Mouse (Mus musculus) cerebellum, postnatal 4 days (tissue): ENCODE results near the gene Csf2rb2.
A peak's percentile ranks its signal among the peaks of the same experiment; 100 is the strongest.
"Not testable (repeated sequence)": the region's sequence is repeated elsewhere in the genome, so short reads cannot be mapped to it uniquely, and the experiment has no call there.

Experiments
- DNase-seq, 2 experiments: peaks; one replicate each; pipeline ENCODE4 v3.0.0; 2022; ENCODE audit warnings: low spot score in 2 of 2, mixed read lengths in 1 of 2

Csf2rb2 gene

DNA sequence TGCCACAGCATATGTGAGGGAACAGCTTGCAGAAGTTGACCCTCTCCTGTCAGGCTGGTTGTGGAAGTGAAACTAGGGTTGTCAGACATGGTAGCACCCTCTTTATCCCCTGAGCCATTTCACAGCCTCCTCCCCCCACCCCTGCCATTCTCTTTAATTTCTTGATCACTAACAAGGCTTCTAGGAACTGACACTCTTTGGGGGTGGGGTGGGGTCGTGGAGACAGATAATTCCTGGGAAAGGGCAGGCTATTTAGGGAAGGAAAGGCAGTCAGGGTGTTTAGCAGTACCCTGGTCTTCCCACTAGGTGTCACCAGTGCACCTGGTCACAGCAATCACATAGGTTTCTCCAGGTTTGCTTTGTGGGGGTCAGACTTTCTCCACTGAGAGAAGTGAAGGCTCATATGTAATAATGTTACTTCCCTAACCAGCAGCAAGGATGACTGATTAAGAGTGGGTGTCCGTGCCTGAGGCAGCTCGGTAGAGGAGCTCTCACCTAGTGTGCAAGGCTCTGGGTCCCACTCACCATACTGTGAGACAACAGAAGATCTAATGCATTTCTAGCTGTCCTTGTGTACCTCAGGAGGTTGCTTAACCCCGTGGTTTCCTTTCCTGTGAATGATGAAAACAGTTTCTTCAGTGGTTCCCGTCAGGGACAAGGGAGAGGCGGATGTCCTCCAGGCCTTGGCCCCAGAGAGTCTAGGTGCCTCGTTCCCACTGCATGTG lies 48.0 kb downstream of the Csf2rb2 start:
- DNase-seq: peak in 1 of 2 experiments; percentile 72

DNA sequence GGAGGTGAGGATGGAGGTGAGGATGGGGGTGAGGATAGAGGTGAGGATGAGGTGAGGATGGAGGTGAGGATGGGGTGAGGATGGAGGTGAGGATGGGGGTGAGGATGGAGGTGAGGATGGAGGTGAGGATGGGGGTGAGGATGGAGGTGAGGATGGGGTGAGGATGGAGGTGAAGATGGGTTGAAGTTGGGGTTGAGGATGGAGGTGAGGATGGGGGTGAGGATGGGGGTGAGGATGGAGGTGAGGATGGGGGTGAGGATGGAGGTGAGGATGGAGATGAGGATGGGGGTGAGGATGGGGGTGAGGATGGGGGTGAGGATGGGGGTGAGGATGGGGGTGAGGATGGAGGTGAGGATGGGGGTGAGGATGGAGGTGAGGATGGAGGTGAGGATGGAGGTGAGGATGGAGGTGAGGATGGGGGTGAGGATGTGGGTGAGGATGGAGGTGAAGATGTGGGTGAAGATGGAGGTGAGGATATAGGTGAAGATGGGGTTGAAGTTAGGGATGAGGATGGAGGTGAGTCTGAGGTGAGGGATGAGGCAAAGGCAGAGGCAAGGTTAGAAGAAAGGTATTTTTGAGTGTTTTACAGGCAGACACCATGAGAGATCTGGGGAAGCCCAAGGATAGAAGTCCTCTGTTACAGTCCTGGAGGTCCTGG lies 48.8 kb downstream of the Csf2rb2 start:
- DNase-seq: not testable (repeated sequence)

DNA sequence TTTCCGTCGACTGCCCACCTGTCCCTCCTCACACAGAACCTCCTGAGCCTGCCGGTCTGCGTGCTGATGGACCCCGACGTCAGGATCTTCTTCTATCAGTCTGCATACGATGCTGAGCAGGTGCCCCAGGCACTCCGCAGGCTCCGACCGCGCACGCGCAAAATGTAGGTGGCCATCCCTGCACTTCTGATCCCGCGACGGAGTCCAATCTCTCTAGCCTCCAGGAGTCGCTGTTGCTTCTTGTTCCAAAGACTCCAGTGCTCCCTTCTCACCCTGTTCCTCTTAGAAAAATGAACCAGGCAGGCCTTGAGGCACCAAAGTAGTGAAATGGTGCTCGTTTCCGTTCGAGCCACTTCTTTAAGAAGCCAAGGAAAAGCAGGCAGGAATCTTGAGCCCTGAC lies 50.8 kb downstream of the Csf2rb2 start:
- DNase-seq: peak; percentile 54 to 76

DNA sequence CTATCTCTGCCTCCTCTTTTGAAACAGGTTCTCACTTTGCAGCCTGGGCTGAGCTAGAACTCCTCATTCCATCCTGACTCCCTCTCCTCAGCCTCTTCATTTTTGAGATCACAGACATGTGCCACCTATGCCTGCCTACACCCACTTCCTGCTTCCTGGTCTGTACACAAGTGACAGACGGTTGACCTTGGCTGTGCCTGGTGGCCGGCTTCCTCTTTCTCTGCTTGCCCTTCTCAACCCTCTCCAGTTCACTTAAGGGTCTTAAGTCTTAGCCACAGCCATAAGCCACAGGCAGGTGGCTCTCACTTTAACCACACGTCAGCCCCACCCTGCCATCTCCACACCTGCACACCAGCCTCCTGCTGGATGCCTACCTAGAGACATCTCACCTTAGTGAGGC lies 57.1 kb downstream of the Csf2rb2 start:
- no peak for DNase-seq

DNA sequence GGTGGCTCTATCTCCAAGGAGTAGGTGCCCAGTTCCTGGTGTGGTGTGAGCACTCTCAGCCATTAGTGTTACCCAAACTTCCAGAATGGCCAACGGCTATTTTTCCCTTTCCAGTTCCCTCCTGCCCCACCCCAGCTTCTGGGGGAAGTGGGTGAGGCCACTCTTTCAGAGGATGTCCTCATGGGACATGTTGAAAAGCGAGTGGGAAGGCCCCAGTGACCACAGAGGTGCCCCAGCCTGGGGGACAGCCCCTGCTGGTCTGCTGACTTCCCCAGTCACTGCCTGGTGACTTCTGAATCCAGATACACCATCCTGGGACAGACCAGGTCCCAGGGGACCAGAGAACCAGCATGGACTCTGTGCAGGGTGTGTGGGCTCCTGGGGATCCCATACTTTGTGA lies 57.9 kb downstream of the Csf2rb2 start:
- DNase-seq: no peak

DNA sequence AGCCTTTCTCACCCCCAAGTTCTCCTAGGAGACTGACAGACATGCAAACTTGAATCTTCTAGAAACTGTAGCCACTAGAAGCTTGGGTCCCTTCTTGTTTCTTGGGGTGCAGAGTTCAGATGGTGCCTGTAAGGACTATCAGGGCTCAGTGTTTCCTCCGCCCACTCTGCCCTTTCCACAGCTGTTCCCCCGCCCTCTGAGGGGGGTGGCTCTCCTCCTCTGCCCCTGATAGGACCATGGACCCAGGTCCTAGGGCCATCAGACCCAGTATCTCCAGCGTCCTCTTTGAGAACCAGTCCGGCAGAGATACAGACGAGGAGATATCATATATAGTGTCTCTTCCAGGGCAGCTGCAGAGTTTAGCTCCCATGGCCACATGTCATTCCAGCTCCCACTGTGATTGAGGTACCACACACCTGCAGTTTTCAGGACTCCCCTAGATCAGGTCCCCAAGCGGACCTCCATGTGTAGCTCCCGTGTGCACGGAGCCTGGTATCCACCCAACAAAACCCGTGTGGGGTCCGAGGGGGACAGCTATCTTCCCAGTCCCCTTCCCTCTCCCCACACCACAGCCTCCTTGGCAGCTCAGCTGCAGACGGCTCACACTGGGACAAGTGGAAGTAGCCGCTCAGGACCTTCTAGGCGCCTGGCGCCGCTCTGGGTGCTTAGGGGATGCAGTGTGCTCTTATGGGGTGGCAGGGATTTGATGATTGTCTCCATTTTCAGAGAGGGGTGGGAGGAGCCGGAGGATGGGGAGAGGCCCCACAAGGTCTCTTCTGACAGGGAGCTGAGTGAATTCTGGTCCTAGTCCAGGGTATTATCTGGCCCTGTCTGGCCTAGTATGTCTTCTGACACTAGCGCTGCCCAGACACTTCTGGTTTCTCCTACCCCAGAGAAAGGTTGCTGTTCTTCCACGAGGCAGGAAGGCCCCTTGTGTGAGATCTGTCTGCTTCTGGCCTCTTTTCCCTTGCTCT lies 59.1 kb downstream of the Csf2rb2 start:
- DNase-seq: no peak

DNA sequence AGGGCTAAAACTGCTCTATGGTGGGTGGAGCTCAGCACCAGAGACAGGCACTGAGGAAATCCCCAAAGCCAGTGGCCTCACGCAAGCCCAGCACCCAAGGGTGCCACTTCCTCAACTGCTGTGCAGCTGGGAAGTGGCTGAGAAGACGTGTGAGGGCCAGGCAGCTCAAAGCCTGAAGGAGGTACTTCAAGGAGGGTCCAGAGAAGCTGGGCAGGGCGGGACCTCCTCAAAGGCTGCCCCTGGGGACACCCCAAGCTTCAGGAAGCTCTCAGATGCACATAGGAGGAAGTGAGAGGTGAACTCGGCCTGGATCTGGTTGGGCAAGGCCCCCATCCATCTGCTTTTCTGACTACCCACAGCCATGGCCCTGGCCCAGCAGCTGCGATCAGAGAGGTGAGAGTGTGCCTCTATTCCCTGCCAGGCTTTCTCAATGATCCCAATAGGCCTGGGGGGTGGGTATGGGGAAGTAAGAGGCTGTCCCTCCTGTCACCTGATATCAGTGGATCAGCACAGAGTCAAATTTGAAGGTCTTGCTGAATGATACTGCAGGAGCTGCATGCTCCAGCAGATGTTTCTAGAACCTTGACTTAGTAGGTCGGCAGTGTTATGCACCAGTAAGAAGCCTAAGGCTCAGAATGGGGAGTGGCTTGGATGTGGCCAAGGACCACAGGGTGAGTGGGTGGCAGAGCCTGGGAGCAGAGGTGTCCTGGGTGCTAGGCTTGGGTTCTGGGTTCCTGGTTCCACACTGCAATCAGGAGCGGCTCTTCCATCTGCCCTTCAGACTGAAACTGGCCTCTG lies 60.6 kb downstream of the Csf2rb2 start, which contains the start of gene Ncf4:
Ncf4 (plus strand) TSS at position 107 of the 798 bp plus-strand sequence.
- no peak for DNase-seq

DNA sequence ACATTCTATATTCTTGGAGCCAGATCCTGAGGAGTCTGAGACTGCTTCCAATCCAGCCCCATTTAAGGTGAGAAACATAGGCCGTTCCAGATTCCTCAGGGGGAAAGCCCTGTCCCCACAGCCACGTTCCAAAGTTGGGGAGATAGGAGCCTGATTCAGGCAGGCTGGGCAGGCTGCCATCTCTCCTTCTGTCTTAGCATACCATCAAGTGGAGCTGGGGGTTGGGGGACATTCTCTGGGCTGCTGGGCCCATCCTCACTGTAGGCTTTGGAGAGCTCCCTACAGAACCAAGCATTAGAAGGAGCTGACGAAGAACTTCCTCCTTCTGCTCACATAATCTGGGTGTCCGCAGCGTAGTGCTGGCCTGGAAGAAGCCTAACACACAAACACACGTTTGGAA lies 61.7 kb downstream of the Csf2rb2 start:
- no peak for DNase-seq

DNA sequence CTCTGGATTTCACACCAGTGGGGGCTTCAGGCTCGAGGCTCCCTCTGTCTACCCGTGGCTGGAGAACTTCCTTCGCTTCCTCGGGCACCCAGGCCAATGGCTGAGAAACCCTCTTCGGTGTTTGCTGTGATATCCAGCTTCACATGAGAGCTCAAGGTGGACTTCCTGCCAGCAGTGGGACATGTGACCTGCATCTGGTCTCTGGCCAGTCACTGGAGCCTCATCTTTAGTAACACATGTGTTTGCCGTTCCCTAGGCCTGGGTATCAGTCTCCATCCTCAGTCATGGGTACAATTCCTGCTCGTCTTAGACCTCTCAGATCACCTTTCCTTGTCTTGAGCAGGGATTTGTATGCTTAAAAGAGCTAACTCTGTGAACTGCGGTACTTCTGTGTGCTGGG lies 62.5 kb downstream of the Csf2rb2 start:
- no peak for DNase-seq

DNA sequence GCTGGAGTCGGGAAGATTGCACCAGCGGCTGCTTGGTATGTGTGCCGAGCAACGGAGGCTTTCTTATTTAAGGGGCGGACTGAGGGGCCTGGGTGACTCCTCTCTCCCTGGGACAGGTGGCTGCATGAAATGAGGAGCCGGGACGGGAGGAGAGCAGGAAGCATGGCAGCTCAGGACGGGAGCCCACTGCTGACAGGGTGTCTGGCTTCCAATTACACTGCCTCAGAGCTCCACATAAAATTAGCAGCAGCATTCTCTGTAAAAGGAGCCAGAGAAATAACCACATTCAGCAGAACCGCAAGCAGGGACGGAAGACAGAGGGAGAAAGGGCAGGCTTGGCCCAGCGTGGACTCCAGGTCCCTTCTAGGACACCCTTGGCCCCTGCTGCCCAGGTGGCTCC lies 64.2 kb downstream of the Csf2rb2 start:
- DNase-seq: no peak

DNA sequence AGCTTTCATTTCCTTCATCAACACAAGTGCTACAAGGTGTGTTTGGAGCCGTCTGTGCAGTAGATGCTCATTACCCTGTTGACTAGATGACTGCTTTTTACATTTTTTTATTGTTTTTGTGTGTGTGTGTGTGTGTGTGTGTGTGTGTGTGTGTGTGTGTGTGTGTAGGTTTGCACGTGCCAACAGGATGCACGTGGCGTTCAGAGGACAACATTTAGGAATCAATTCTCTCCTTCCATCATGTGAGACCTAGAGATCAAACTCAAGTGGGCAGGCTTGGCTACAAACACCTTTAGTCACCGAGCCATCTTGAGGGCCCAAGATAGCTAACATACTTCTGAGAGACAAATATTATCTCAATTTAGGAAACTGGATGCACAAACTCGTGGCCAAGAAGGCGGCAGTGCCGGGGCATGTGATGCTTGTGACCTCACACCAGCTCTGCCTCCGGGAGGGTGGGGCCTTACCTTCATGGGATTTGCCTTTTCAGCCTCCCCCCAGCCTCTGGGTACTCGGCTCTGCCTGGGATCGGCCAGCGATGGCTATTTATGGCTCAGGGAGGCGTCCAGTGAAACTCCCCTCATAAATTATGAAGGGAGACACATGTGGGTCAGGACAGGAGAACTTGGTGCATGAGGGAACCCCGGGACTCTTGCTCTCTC lies 65.4 kb downstream of the Csf2rb2 start:
- no peak for DNase-seq

DNA sequence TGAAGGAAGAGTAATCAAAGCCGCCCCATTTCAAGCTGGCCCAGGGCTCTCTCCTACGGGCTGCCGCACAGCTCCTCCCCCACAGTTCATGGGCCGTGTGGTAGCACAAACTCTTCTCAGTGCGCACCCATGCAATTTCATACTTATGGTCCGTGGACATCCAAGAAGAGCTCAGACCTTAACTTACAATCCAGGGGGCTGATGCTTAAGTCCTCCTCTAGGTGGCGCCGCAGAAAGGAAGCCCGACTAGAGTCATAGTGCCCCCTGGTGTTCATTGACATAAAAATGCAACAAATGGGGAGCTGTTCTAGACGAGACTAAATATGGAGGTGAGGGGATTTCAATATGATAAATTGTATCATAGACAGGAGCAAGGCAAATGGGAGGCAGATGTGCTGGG lies 66.1 kb downstream of the Csf2rb2 start:
- peak; percentile 36 to 62 for DNase-seq

DNA sequence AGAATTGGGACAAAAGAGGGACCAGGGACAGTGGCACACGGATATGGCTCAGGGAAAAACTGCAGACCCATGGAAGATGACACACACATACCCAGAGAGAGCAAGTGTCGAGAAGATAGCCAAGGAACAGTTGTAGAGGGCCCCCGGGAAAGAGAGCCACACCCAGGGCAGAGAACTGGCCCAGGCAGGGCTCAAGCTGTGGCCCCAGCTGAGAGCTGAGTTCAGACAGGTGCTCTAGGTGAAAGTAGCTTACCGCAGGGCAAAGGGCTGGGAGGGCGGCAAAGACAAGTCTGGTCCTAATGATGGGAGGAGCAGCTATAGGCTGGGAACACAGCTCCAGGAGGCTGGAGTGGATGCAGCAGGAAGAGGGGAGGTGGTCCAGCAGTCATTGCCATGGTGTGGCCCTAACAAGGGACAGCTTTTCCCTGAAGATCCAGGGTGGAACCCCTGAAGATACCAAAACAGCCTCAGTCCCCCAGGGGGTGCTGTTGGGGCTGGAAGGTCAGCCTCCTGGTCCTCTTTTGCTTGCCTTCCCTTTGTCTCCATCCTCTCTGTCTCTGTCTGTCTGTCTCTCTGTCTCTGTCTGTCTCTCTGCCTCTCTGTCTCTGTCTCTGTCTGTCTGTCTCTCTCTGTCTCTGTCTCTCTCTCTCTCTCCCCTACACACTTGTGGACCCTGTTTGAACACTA lies 70.6 kb downstream of the Csf2rb2 start:
- DNase-seq: no peak
